Mouse (Mus musculus) forebrain, embryonic 14.5 days (tissue): ENCODE results near the gene Hoxc5. TPM values are rescaled to one million over a fixed set of nuclear protein-coding genes. Genes with fewer than 3 reads are reported as not detected.

Experiments used
- ATAC-seq: fragments of 200-750 bp; cut with Nextera tagmentation; 2 replicates; pipeline ENCODE4 v1.8.0; 2017; ENCODE audit warnings: mild to moderate bottlenecking, moderate library complexity
- DNase-seq: peaks from one replicate; pipeline ENCODE4 v3.0.0-alpha.2; 2015; ENCODE audit warnings: low spot score
- H3K27ac ChIP-seq: fragments of 300-500 bp; sonication (generic); 2 replicates; pipeline ENCODE4 v1.5.1; 2014; ENCODE audit warnings: low read depth, mild to moderate bottlenecking, control low read depth, low read length, moderate library complexity
- H3K27me3 ChIP-seq: fragments of 300-500 bp; sonication (generic); replicated peaks from 2 replicates; pipeline ENCODE4 v1.6.1; 2014; ENCODE audit warnings: low read length, control low read depth, mixed read lengths; ENCODE audit not compliant: control insufficient read depth, insufficient read depth
- H3K36me3 ChIP-seq: fragments of 300-500 bp; sonication (generic); 2 replicates; pipeline ENCODE4 v1.6.1; 2014; ENCODE audit warnings: low read length, control low read depth; ENCODE audit not compliant: control insufficient read depth, insufficient read depth
- H3K4me1 ChIP-seq: fragments of 300-500 bp; sonication (generic); 2 replicates; pipeline ENCODE4 v1.6.1; 2014; ENCODE audit warnings: antibody characterized with exemption, low read length, control low read depth; ENCODE audit not compliant: control insufficient read depth, insufficient read depth
- H3K4me2 ChIP-seq: fragments of 300-500 bp; sonication (generic); 2 replicates; pipeline ENCODE4 v1.6.1; 2014; ENCODE audit warnings: mild to moderate bottlenecking, control low read depth, low read length
- H3K4me3 ChIP-seq: fragments of 300-500 bp; sonication (generic); 2 replicates; pipeline ENCODE4 v1.5.1; 2014; ENCODE audit warnings: low read depth, low read length, control low read depth
- H3K9ac ChIP-seq: fragments of 300-500 bp; sonication (generic); 2 replicates; pipeline ENCODE4 v1.6.1; 2014; ENCODE audit warnings: mild to moderate bottlenecking, low read length, control low read depth, moderate library complexity
- H3K9me3 ChIP-seq: fragments of 300-500 bp; sonication (generic); replicated peaks from 2 replicates; pipeline ENCODE4 v1.6.1; 2016; ENCODE audit warnings: low read length, control low read depth, mixed read lengths; ENCODE audit not compliant: control insufficient read depth
- whole genome bisulfite sequencing: fragments of 180-500 bp; shearing (Covaris S2); extraction: QIAGEN DNeasy Blood & Tissue Kit; methylation state at CpG from one replicate; pipeline ENCODE4 v1.1.7; 2014; 5-methylcytosine and 5-hydroxymethylcytosine counted together
- polyA plus RNA-seq: library from polyadenylated mRNA; unstranded; fragments of >200 nt; fragmentation: Nextera tagmentation; extraction: Ambion mirVana; gene quantifications from 2 replicates; pipeline ENCODE4 v1.2.1, GENCODE M21; 2014

Gene Hoxc5
- polyA plus RNA-seq, 1 experiment from 2014 or later: not detected

DNA sequence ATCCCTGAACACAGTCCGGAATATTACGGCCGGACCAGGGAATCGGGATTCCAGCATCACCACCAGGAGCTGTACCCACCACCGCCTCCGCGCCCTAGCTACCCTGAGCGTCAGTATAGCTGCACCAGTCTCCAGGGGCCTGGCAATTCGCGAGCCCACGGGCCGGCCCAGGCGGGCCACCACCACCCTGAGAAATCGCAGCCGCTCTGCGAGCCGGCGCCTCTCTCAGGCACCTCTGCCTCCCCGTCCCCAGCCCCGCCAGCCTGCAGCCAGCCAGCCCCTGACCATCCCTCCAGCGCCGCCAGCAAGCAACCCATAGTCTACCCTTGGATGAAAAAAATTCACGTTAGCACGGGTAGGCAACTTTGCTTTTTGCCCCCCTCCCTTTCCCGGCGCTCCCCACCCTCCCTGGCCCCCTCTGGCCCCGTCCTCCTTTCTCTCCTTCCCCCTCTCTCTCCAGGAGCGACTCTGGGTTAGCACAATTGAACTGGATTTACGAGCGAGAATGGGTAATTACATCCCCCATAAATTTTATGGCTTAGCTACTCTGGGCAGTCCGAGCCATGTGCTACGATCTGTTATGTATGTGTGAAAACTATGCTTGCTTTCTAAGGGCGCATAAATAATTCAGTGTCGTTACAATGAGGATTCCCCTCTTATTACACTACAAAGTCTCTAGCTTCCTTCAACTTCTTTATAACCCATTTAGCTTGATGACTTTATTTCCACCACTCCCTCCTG is 67.7 kb downstream of the Hoxc5 start:
- DNase-seq: no peak
- Histone ChIP-seq H3K4me2 (no peak overlapping the region), H3K9me3 (no peaks in the 10 kb centered on the region), H3K4me1 (no peaks in the 10 kb centered on the region), H3K27me3 (peaks cover 95% of the 10 kb centered on the region), H3K27ac (no peak overlapping the region), H3K36me3 (no peaks in the 10 kb centered on the region), H3K4me3 (no peak overlapping the region), H3K9ac (no peak overlapping the region)
- no peak for ATAC-seq
- under 1% methylated on average over 34 of the region's 34 CpGs for WGBS

DNA sequence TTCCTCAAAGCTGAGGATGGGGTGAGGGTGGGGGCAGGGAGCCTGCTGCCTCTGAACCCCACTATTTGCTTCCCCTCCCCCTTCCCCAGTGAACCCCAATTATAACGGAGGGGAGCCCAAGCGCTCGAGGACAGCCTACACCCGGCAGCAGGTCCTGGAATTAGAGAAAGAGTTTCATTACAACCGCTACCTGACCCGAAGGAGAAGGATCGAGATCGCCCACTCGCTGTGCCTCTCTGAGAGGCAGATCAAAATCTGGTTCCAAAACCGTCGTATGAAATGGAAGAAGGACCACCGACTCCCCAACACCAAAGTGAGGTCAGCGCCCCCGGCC is 68.3 kb downstream of the Hoxc5 start:
- no peak for DNase-seq
- no peak for ATAC-seq

DNA sequence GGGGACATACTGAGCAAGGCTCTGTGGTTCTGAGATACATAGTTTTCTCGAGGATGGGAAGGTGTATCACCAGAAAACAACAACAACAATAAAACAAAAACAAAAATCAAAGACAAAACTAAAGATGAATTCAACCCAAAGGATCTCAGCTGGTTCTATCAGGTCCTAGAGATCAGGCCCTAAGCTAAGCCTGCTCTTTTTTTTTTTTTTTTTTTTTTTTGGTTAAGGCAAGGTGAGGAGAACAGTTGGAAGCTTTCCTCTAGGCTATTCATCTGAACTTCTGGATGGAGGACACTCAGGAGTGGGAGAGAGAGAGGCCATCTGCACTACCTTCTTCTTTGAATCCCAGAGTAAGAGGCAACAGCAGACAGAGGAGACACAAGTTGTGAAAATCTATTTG is 70.3 kb downstream of the Hoxc5 start:
- H3K36me3 ChIP-seq: no peaks in the 10 kb centered on the region
- no peak overlapping the region for H3K4me3 ChIP-seq
- H3K27me3 ChIP-seq: peaks cover 97% of the 10 kb centered on the region
- no peak overlapping the region for H3K4me2 ChIP-seq
- H3K27ac ChIP-seq: no peak overlapping the region
- no peak for DNase-seq
- WGBS: 14% methylated on average over 1 of the region's 1 CpGs
- no peaks in the 10 kb centered on the region for H3K9me3 ChIP-seq
- H3K4me1 ChIP-seq: no peaks in the 10 kb centered on the region
- no peak overlapping the region for H3K9ac ChIP-seq
- no peak for ATAC-seq

More for the DNA sequence above, 68.3 kb downstream of the Hoxc5 start:
- Histone ChIP-seq H3K9ac (no peak overlapping the region), H3K9me3 (no peaks in the 10 kb centered on the region), H3K4me1 (no peaks in the 10 kb centered on the region), H3K4me2 (no peak overlapping the region), H3K27ac (no peak overlapping the region), H3K27me3 (peaks cover 95% of the 10 kb centered on the region), H3K36me3 (no peaks in the 10 kb centered on the region), H3K4me3 (no peak overlapping the region)
- 1% methylated on average over 14 of the region's 14 CpGs for WGBS

DNA sequence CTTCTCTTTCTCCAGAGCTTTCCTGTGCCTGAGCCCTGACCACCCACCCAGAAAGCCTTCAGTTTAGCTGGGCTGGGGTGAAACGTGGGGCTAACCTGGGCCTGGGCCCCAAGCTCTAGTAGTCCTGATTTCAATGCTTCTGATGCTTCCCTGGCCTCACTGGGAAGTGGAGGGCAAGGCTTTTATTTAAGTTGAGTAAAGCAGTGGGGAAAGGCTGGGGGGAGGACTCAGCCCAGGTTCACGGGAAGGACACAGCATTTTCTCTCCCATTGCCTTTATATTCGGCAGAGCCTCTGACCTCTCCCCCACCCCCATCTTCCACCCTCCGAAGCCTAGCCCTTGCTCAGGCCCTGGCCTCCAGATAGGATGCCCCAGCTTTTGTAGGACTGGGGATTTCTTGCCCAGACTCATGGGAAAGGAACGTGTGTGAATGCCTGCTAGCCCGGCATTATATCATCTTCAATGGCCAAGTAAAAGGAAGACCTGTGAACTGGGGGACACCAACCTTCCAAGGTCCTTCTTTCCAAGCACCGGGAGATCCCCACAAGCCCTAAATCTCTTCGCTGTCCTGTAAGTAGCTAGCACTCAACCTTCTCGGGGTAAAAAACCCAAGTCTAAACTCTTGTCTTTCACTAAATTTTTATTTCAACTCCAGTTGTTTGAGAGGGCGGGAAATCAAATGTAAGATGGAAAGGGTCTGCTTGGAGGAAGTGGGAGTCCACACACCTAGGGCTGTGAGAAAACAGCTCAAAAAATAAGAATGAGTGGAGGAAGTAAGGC is 71.6 kb downstream of the Hoxc5 start:
- Histone ChIP-seq H3K27ac (no peak overlapping the region), H3K9ac (no peak overlapping the region), H3K4me1 (no peaks in the 10 kb centered on the region), H3K4me2 (no peak overlapping the region), H3K9me3 (no peaks in the 10 kb centered on the region), H3K27me3 (peaks cover 99% of the 10 kb centered on the region), H3K4me3 (no peak overlapping the region), H3K36me3 (no peaks in the 10 kb centered on the region)
- ATAC-seq (no peak), DNase-seq (no peak)
- 3% methylated on average over 10 of the region's 10 CpGs for WGBS

DNA sequence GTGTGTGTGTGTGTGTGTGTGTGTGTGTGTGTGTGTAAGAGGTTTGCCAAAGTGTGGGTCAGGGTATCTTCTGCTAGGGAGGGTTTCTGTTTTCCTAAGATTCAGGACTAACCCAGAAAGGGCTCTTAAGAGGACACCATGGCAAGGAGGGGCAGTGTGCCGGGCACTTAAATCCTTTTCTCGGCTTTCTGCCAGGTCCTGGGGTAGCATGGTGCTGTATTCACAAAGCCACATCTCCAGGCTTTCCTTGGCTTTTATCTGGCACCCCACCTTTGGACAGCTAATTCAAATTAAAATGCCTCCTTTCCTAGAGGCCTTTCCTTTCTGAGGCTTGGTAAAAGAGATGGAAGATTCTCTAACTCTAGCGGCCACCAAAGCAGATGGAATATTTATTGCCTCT is 72.4 kb downstream of the Hoxc5 start:
- Histone ChIP-seq H3K9ac (no peak overlapping the region), H3K27me3 (peaks cover 99% of the 10 kb centered on the region), H3K4me3 (no peak overlapping the region), H3K27ac (no peak overlapping the region), H3K4me2 (no peak overlapping the region), H3K36me3 (no peaks in the 10 kb centered on the region), H3K9me3 (no peaks in the 10 kb centered on the region), H3K4me1 (no peaks in the 10 kb centered on the region)
- DNase-seq (no peak), ATAC-seq (no peak)
- WGBS: 3% methylated on average over 3 of the region's 3 CpGs

DNA sequence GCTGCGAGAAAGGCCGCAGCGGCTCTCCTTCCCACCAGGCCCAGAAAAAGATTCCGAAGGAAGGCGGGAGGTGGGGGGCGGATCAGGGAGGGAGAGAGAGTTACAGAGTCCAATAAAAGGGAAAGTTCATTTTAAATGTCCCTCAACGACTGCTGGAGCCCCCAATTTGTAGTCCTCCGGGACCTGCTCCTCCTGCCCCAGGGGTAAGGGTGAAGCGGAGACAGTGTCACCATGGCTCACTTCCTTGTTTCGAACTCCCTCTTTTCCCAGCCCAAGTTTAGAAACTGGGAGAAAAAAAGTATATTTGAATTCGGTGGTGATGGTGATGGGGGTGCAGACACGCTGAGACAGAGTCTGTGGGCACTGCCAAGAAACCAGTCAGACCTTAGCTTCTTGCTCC is 73.4 kb downstream of the Hoxc5 start:
- H3K27ac ChIP-seq: no peak overlapping the region
- ATAC-seq (no peak), DNase-seq (no peak)
- no peaks in the 10 kb centered on the region for H3K4me1 ChIP-seq
- H3K4me3 ChIP-seq: no peak overlapping the region
- H3K4me2 ChIP-seq: no peak overlapping the region
- peaks cover 100% of the 10 kb centered on the region for H3K27me3 ChIP-seq
- no peaks in the 10 kb centered on the region for H3K36me3 ChIP-seq
- H3K9me3 ChIP-seq: no peaks in the 10 kb centered on the region
- 1% methylated on average over 12 of the region's 12 CpGs for WGBS
- no peak overlapping the region for H3K9ac ChIP-seq

DNA sequence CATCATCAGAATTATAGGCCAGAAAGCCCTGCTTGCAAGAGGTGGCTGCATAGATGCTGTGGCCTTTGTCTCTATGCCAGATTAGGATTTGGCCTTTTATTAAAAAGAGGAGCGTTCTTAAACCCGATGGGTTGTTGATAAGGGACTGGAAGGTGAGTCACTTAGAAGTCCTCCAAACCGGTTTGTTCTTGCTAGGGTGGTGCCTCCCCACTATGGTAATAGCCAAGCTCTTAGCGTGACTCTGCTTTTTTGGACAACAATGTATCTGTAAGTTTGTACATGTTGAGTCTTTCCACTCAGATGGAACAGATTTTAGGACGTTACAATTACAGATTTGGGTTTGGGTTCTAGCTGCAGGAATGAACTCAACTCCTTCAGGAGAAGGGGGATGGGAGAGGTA is 74.4 kb downstream of the Hoxc5 start:
- H3K27ac ChIP-seq: no peak overlapping the region
- H3K4me2 ChIP-seq: no peak overlapping the region
- H3K4me3 ChIP-seq: no peak overlapping the region
- no peaks in the 10 kb centered on the region for H3K4me1 ChIP-seq
- H3K27me3 ChIP-seq: peaks cover 97% of the 10 kb centered on the region
- H3K36me3 ChIP-seq: no peaks in the 10 kb centered on the region
- DNase-seq: no peak
- 8% methylated on average over 5 of the region's 5 CpGs for WGBS
- H3K9ac ChIP-seq: no peak overlapping the region
- ATAC-seq: no peak
- no peaks in the 10 kb centered on the region for H3K9me3 ChIP-seq

DNA sequence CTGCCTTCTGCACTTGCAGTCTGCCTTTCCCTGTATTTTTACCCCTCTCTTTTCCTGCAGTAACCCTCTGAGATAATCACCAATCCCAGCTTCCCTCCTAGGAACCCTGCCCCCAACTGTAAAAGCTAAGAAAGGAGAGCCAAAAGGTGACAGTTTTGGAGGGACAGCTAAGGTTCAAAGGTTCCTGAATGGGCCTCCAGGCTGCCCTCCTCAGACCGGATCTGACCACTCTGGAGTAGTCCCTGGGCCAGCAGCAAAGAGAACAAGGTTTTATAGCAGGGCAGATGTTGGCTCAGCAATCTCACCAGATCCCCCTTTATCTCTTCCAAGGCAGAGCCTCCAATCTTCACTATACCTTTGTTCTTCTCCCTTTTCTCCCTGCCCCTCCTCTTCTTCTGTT is 75.0 kb downstream of the Hoxc5 start:
- DNase-seq: no peak
- Histone ChIP-seq H3K36me3 (no peaks in the 10 kb centered on the region), H3K4me2 (no peak overlapping the region), H3K9me3 (no peaks in the 10 kb centered on the region), H3K4me3 (no peak overlapping the region), H3K9ac (no peak overlapping the region), H3K4me1 (no peaks in the 10 kb centered on the region), H3K27ac (no peak overlapping the region), H3K27me3 (peaks cover 95% of the 10 kb centered on the region)
- 0% methylated on average over 1 of the region's 1 CpGs for WGBS
- ATAC-seq: no peak

DNA sequence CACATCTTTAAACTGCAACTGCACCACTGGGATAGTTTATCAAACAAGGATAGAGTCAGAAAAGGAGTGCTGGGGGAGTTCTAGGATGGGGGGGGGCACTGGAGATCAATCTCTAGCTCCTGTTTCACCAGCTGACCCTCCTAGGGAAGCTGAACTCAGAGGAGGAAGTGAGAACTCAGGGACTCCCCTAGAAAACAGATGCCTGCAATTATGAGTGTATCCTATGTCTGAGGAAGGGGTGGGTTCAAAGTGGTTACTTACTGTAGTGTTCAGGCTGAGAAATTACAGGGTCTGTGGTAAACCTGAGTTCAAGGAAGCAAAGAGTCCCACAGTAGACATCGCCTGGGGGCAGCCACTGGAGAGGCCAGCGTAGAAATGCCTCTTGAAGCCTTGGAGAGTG is 84.4 kb downstream of the Hoxc5 start:
- no peak overlapping the region for H3K4me2 ChIP-seq
- peaks cover 86% of the 10 kb centered on the region for H3K27me3 ChIP-seq
- ATAC-seq: no peak
- no peaks in the 10 kb centered on the region for H3K4me1 ChIP-seq
- H3K9me3 ChIP-seq: no peaks in the 10 kb centered on the region
- no peaks in the 10 kb centered on the region for H3K36me3 ChIP-seq
- DNase-seq: no peak
- H3K4me3 ChIP-seq: no peak overlapping the region
- WGBS: 70% methylated on average over 2 of the region's 2 CpGs
- H3K27ac ChIP-seq: no peak overlapping the region
- no peak overlapping the region for H3K9ac ChIP-seq
